Mouse (Mus musculus): ENCODE data around the gene Gja8. TPM values are rescaled to one million over a fixed set of nuclear protein-coding genes. Genes with fewer than 3 reads are reported as not detected.

Gene Gja8
- polyA plus RNA-seq, 1 experiment from 2014 or later = not detected

DNA sequence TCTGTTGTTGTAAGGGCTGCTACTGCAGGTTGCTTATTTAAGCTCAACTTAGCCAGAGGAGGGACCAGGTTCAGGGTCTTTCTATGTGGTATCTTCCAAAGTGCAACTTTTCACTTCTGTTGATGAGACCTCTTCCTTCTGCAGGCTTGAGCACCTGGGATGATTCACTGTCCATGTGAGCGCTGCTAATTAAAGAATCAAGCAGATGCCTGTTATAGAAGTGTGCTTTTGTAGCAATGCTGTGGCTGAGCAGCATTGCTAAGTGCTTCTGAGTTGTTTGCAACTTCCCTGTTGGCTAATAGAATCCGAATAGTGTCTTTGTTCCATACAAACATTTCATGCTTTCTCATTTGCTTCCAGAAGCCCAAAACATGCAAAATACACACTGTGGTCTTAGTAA, 55.5 kb downstream of the Gja8 start:
- Histone ChIP-seq H3K27ac (no peak overlapping the region), H3K27me3 (ENCODE audit: poor library complexity, severe bottlenecking) (no peaks in the 10 kb centered on the region), H3K36me3 (replicated peaks) (peaks cover 79% of the 10 kb centered on the region), H3K4me1 (no peaks in the 10 kb centered on the region), H3K9me3 (no peaks in the 10 kb centered on the region), H3K4me3 (no peak overlapping the region)
- no peak for DNase-seq (ENCODE audit: extremely low spot score, low spot score)
- WGBS = 94% methylated on average over 2 of the region's 2 CpGs

DNA sequence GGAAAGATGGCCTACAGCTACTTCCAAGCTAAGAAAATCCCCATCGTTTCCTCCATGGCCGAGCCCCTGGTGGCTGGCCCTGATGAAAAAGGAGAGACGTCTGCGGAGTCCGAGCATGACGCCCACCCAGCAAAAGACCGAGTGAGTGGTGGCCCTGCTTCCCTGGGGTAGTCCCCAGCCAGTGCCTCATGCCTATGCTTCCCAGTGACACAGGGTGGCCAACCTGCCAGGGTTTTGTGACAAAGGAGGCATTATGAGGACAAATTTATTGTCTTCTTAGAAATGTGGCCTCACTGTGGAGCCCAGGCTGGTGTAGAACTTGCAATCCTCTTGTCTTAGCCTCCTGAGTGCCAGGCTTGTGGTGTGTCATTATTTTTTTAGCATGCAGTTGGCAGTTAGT, 56.7 kb downstream of the Gja8 start:
- no peak overlapping the region for H3K4me3 ChIP-seq
- peaks cover 67% of the 10 kb centered on the region for H3K36me3 ChIP-seq (replicated peaks)
- H3K27me3 ChIP-seq (ENCODE audit: poor library complexity, severe bottlenecking) = no peaks in the 10 kb centered on the region
- no peaks in the 10 kb centered on the region for H3K4me1 ChIP-seq
- H3K9me3 ChIP-seq = no peaks in the 10 kb centered on the region
- WGBS = 90% methylated on average over 7 of the region's 7 CpGs
- DNase-seq (ENCODE audit: extremely low spot score, low spot score) = no peak
- H3K27ac ChIP-seq = no peak overlapping the region

DNA sequence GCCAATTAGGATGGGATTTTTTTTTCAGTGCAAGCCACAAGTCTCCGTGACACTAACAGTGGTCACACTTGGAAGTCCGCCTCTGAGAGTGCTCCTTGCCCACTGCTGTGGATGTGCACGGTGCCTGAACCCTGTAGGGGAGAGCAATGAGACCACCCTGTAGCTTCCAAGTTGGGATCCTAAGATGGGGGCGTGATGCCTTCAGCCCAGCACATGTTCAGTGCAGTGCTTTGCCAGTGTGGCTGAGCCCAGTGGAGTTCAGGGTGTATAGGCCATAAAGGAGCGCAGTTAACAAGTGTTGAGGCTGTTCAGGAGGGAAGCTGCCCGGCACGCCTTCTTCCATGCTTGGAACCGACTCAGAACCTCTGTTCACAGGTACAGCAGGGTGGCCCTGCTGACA, 57.3 kb downstream of the Gja8 start:
- WGBS = 93% methylated on average over 8 of the region's 8 CpGs

DNA sequence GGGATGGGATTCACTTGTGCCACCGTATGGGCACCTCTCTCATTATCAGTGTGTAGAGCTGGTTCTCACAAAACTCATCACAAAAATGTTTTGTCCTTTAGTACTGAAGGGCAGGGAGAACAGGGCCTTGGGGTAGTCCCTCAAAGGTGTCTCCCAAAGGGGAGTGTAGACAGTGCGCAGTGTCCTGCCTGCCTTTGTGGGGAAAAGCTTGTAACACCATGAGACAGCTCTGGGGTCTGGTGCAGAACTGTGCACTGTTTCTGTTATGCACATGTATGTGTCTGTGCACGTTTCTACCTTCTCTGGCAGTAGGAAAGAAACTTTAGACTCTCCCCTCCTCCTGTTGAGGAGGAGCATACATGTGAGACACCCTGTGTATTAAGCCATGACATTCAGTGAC, 58.0 kb downstream of the Gja8 start:
- Histone ChIP-seq H3K36me3 (replicated peaks) (peaks cover 55% of the 10 kb centered on the region), H3K4me1 (no peaks in the 10 kb centered on the region), H3K9me3 (no peaks in the 10 kb centered on the region), H3K27me3 (ENCODE audit: poor library complexity, severe bottlenecking) (no peaks in the 10 kb centered on the region), H3K4me3 (no peak overlapping the region), H3K27ac (no peak overlapping the region)
- 90% methylated on average over 3 of the region's 3 CpGs for WGBS
- no peak for DNase-seq (ENCODE audit: extremely low spot score, low spot score)

More for the DNA sequence above, 57.3 kb downstream of the Gja8 start:
- no peak overlapping the region for H3K4me3 ChIP-seq
- no peak for DNase-seq (ENCODE audit: extremely low spot score, low spot score)
- H3K36me3 ChIP-seq (replicated peaks) = peaks cover 62% of the 10 kb centered on the region
- H3K27ac ChIP-seq = no peak overlapping the region
- H3K4me1 ChIP-seq = no peaks in the 10 kb centered on the region
- H3K27me3 ChIP-seq (ENCODE audit: poor library complexity, severe bottlenecking) = no peaks in the 10 kb centered on the region
- no peaks in the 10 kb centered on the region for H3K9me3 ChIP-seq

Other genes starting within 250 kb of the Gja8 start
- gene Pias3, start 229.6 kb downstream of the Gja8 start, polyA plus RNA-seq (2016; fragmentation: Nextera tagmentation; extraction: Ambion mirVana) = 45.2 and 49.6 TPM in 2 replicates
- 13.7 and 14.1 TPM in 2 replicates for gene Nudt17, start 217.5 kb downstream of the Gja8 start, polyA plus RNA-seq (2016; fragmentation: Nextera tagmentation; extraction: Ambion mirVana)
- 52.0 and 52.7 TPM in 2 replicates for gene Polr3c, start 198.4 kb downstream of the Gja8 start, polyA plus RNA-seq (2016; fragmentation: Nextera tagmentation; extraction: Ambion mirVana)
- 70.5 and 75.4 TPM in 2 replicates for gene Rnf115, start 198.4 kb downstream of the Gja8 start, polyA plus RNA-seq (2016; fragmentation: Nextera tagmentation; extraction: Ambion mirVana)
- gene Pdzk1, start 96.7 kb downstream of the Gja8 start, polyA plus RNA-seq (2016; fragmentation: Nextera tagmentation; extraction: Ambion mirVana) = not detected in 2 replicates
- gene Cd160, start 96.7 kb downstream of the Gja8 start, polyA plus RNA-seq (2016; fragmentation: Nextera tagmentation; extraction: Ambion mirVana) = 0.05 and 0.18 TPM in 2 replicates
- 4.5 and 5.7 TPM in 2 replicates for gene Gja5, start 21.3 kb downstream of the Gja8 start, polyA plus RNA-seq (2016; fragmentation: Nextera tagmentation; extraction: Ambion mirVana)
- 36.0 and 40.2 TPM in 2 replicates for gene Gpr89, start 20.7 kb downstream of the Gja8 start, polyA plus RNA-seq (2016; fragmentation: Nextera tagmentation; extraction: Ambion mirVana)
- gene Acp6, start 232.8 kb upstream of the Gja8 start, polyA plus RNA-seq (2016; fragmentation: Nextera tagmentation; extraction: Ambion mirVana) = 35.9 and 39.0 TPM in 2 replicates